Mouse (Mus musculus): ENCODE data around the gene Mtmr2. TPM values are rescaled to one million over a fixed set of nuclear protein-coding genes. Genes with fewer than 3 reads are reported as not detected.
"Not testable (repeated sequence)": the region's sequence is repeated elsewhere in the genome, so short reads cannot be mapped to it uniquely, and the experiment has no call there.

Mtmr2 gene
- polyA plus RNA-seq, 1 experiment from 2014 or later: 52.9 TPM

DNA sequence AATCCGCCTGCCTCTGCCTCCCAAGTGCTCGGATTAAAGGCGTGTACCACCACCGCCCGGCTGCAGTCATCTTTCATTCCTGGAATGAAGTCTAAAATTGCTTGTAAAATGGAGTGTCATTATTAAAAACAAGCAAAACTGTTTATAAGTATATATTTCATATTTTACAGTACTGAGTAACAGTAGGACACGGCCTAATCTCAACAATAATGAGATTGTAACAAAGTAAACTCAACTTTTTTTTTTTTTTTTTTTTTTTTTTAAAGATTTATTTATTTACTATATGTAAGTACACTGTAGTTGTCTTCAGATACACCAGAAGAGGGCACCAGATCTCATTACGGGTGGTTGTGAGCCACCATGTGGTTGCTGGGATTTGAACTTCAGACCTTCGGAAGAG is 42.7 kb downstream of the Mtmr2 start:
- H3K4me3 ChIP-seq (ENCODE audit: low read length); ATAC-seq; H3K9me3 ChIP-seq (ENCODE audit: control insufficient read depth, low read length); H3K27me3 ChIP-seq (replicated peaks; ENCODE audit: control insufficient read depth, insufficient read depth, low read length); H3K27ac ChIP-seq (ENCODE audit: low read depth, low read length); H3K9ac ChIP-seq (ENCODE audit: low read depth, low read length); H3K4me2 ChIP-seq (ENCODE audit: low read length); H3K4me1 ChIP-seq (ENCODE audit: control insufficient read depth, insufficient read depth, low read depth, low read length): not testable (repeated sequence)
- peaks cover 11% of the 10 kb centered on the region; the same call in 1 of the 2 replicates for H3K36me3 ChIP-seq (ENCODE audit: control insufficient read depth, insufficient read depth, low read length)
- WGBS: 97% methylated on average over 7 of the region's 8 CpGs

DNA sequence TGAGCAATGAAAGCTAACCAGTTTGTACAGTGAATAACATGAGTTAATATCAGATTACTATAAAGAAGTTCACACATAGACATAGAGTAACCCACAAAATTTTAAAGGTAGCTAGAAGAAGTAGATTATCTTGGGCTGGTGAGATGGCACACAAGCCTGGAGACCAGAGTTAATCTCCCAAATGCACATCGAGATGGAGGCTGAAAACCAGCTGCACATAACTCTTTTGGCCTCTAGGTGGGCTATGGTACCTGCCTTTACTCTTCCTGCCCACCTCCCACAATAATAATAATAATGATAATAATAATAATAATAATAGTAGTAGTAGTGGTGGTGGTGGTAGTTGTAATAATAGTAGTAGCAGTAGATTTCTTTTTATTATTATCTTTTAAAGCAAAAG is 46.1 kb downstream of the Mtmr2 start:
- Histone ChIP-seq H3K4me3 (ENCODE audit: low read length) (no peak overlapping the region), H3K4me2 (ENCODE audit: low read length) (no peak overlapping the region), H3K27me3 (replicated peaks; ENCODE audit: control insufficient read depth, insufficient read depth, low read length) (no peaks in the 10 kb centered on the region), H3K4me1 (ENCODE audit: control insufficient read depth, insufficient read depth, low read depth, low read length) (no peaks in the 10 kb centered on the region), H3K9me3 (ENCODE audit: control insufficient read depth, low read length) (no peaks in the 10 kb centered on the region), H3K27ac (ENCODE audit: low read depth, low read length) (no peak overlapping the region), H3K9ac (ENCODE audit: low read depth, low read length) (no peak overlapping the region), H3K36me3 (ENCODE audit: control insufficient read depth, insufficient read depth, low read length) (peaks cover 14% of the 10 kb centered on the region)
- no peak for ATAC-seq
- 73% methylated on average over 1 of the region's 1 CpGs for WGBS

DNA sequence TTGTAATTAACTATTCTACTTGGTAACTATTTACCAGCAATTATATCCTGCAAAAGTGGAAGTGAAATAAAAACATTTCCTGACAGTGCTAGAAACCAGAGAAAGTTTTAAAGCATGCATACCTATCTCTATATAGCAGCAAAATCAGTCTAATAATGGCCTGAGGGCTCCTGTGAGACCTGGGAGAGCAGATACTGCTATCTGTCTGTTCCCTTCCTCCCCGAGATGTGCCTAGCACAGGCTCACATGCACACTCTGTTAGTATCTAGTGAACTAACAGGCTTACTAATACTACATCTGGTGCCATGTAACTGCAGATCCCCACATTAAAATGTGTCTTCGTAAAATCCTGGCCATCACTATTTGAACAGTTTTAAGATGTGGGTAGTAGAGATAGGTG is 46.5 kb downstream of the Mtmr2 start:
- no peak overlapping the region for H3K27ac ChIP-seq (ENCODE audit: low read depth, low read length)
- H3K4me3 ChIP-seq (ENCODE audit: low read length): no peak overlapping the region
- 92% methylated on average over 2 of the region's 2 CpGs for WGBS
- H3K9me3 ChIP-seq (ENCODE audit: control insufficient read depth, low read length): no peaks in the 10 kb centered on the region
- H3K36me3 ChIP-seq (ENCODE audit: control insufficient read depth, insufficient read depth, low read length): peaks cover 14% of the 10 kb centered on the region
- H3K27me3 ChIP-seq (replicated peaks; ENCODE audit: control insufficient read depth, insufficient read depth, low read length): no peaks in the 10 kb centered on the region
- H3K4me2 ChIP-seq (ENCODE audit: low read length): no peak overlapping the region
- no peak for ATAC-seq
- no peaks in the 10 kb centered on the region for H3K4me1 ChIP-seq (ENCODE audit: control insufficient read depth, insufficient read depth, low read depth, low read length)
- no peak overlapping the region for H3K9ac ChIP-seq (ENCODE audit: low read depth, low read length)

DNA sequence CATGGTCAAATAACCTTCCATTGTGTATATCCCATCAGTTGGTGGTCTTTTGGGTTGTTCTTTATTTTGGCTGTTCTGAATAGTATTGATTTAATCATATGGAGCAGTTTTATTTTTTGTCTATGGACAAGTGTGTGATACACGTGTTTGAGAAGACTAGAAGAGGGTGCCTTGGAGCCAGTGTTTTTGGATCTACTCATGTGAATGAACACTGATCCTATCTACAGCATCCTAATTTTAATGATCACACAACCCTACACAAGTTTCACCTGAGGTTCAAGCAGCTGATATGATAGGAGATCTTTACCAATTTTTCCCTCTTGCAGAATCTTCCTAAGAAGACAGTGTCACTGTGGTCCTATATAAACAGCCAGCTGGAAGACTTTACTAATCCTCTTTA is 56.3 kb downstream of the Mtmr2 start:
- WGBS: 81% methylated on average over 1 of the region's 1 CpGs
- H3K9me3 ChIP-seq (ENCODE audit: control insufficient read depth, low read length): no peaks in the 10 kb centered on the region
- H3K27ac ChIP-seq (ENCODE audit: low read depth, low read length): no peak overlapping the region
- no peak overlapping the region for H3K9ac ChIP-seq (ENCODE audit: low read depth, low read length)
- no peak overlapping the region for H3K4me2 ChIP-seq (ENCODE audit: low read length)
- no peak overlapping the region for H3K4me3 ChIP-seq (ENCODE audit: low read length)
- no peaks in the 10 kb centered on the region for H3K27me3 ChIP-seq (replicated peaks; ENCODE audit: control insufficient read depth, insufficient read depth, low read length)
- H3K4me1 ChIP-seq (ENCODE audit: control insufficient read depth, insufficient read depth, low read depth, low read length): no peaks in the 10 kb centered on the region
- ATAC-seq: no peak
- H3K36me3 ChIP-seq (ENCODE audit: control insufficient read depth, insufficient read depth, low read length): peaks cover 32% of the 10 kb centered on the region

DNA sequence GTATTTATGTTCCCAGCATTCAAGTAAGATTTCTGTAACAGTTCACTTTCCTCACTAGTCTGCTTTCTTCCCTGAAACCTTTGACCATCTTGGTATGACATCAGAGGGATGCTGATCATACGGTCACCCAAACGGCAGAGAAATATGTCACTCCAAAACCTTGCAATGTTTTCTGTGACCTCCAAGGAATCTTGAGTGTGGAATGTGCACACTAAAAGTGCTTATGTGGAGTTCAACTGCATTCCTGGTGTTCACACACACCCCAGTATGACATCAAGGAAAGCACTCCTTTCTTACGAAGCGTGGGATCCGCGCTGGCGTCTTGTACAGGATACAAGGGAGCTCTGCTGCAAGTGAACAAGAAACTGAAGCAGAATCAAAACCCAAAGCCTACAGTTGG is 58.6 kb downstream of the Mtmr2 start:
- no peak overlapping the region for H3K4me2 ChIP-seq (ENCODE audit: low read length)
- H3K4me3 ChIP-seq (ENCODE audit: low read length): no peak overlapping the region
- H3K27me3 ChIP-seq (replicated peaks; ENCODE audit: control insufficient read depth, insufficient read depth, low read length): no peaks in the 10 kb centered on the region
- WGBS: 94% methylated on average over 7 of the region's 7 CpGs
- H3K9ac ChIP-seq (ENCODE audit: low read depth, low read length): no peak overlapping the region
- no peaks in the 10 kb centered on the region for H3K9me3 ChIP-seq (ENCODE audit: control insufficient read depth, low read length)
- H3K4me1 ChIP-seq (ENCODE audit: control insufficient read depth, insufficient read depth, low read depth, low read length): no peaks in the 10 kb centered on the region
- no peak for ATAC-seq
- H3K36me3 ChIP-seq (ENCODE audit: control insufficient read depth, insufficient read depth, low read length): peaks cover 33% of the 10 kb centered on the region
- no peak overlapping the region for H3K27ac ChIP-seq (ENCODE audit: low read depth, low read length)

DNA sequence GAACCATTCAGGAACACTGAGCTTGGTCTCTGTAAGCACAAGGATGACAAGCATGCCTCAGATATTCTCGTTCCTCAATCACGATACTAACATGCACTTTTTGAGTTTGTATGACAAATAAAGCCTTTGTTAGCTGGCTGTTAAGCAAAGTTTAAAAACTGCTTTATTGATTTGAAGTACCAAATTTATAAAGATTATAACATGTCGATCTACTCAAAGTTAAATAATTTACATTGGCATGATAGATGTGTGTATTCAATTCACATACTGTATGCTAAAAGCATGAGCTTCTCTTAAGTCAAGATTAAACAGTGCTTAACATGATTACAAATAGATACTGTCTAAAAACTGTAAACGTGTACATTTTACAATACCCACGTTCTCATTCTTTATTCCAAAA is 59.4 kb downstream of the Mtmr2 start:
- Histone ChIP-seq H3K9me3 (ENCODE audit: control insufficient read depth, low read length) (no peaks in the 10 kb centered on the region), H3K36me3 (ENCODE audit: control insufficient read depth, insufficient read depth, low read length) (peaks cover 38% of the 10 kb centered on the region), H3K27me3 (replicated peaks; ENCODE audit: control insufficient read depth, insufficient read depth, low read length) (no peaks in the 10 kb centered on the region), H3K4me1 (ENCODE audit: control insufficient read depth, insufficient read depth, low read depth, low read length) (no peaks in the 10 kb centered on the region), H3K27ac (ENCODE audit: low read depth, low read length) (no peak overlapping the region), H3K9ac (ENCODE audit: low read depth, low read length) (no peak overlapping the region), H3K4me3 (ENCODE audit: low read length) (no peak overlapping the region), H3K4me2 (ENCODE audit: low read length) (no peak overlapping the region)
- ATAC-seq: no peak
- WGBS: 94% methylated on average over 5 of the region's 5 CpGs

DNA sequence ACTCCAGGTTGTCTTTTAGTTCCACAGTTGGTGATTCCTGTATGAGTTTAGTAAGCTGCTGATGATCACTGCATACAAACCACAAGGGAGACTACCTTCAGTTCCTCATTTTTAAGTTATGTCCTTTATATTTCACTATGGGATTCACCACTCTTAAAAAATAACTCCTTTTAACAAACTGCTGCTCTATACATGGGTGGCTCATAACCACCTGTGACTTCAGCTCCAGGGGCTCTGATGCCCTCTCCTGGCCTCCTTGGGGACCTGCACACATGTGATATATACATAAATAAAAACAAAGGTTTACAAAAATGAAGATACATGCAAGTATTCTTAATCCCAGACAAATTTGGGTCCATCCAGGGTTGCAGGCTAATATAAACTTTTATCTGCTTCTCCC is 61.7 kb downstream of the Mtmr2 start:
- no peaks in the 10 kb centered on the region for H3K9me3 ChIP-seq (ENCODE audit: control insufficient read depth, low read length)
- H3K27ac ChIP-seq (ENCODE audit: low read depth, low read length): no peak overlapping the region
- no peak overlapping the region for H3K4me2 ChIP-seq (ENCODE audit: low read length)
- no peaks in the 10 kb centered on the region for H3K27me3 ChIP-seq (replicated peaks; ENCODE audit: control insufficient read depth, insufficient read depth, low read length)
- H3K36me3 ChIP-seq (ENCODE audit: control insufficient read depth, insufficient read depth, low read length): peaks cover 29% of the 10 kb centered on the region
- H3K9ac ChIP-seq (ENCODE audit: low read depth, low read length): no peak overlapping the region
- H3K4me1 ChIP-seq (ENCODE audit: control insufficient read depth, insufficient read depth, low read depth, low read length): no peaks in the 10 kb centered on the region
- H3K4me3 ChIP-seq (ENCODE audit: low read length): no peak overlapping the region
- no peak for ATAC-seq

DNA sequence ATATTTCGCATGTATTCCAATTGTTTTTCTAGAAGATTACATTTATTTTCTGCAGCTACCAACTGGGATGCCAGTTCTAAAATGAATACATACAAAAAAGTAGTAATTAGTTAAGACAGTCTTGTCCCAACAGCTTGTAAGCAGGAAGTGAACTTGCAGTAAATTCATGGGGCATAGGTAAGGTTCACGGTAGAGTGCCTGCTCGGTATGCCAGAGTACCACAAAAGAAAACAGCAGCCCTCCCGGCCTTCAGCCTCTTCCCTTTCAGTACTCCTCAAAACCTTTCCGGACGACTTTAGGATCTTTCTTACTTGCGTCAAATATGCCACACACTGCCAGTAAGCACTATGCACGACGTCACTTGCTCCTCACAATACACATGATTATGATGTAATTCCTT is 70.2 kb downstream of the Mtmr2 start:
- Histone ChIP-seq H3K4me1 (ENCODE audit: control insufficient read depth, insufficient read depth, low read depth, low read length) (no peaks in the 10 kb centered on the region), H3K36me3 (ENCODE audit: control insufficient read depth, insufficient read depth, low read length) (peaks cover 32% of the 10 kb centered on the region), H3K27me3 (replicated peaks; ENCODE audit: control insufficient read depth, insufficient read depth, low read length) (no peaks in the 10 kb centered on the region), H3K9me3 (ENCODE audit: control insufficient read depth, low read length) (no peaks in the 10 kb centered on the region), H3K27ac (ENCODE audit: low read depth, low read length) (no peak overlapping the region), H3K9ac (ENCODE audit: low read depth, low read length) (no peak overlapping the region), H3K4me3 (ENCODE audit: low read length) (no peak overlapping the region), H3K4me2 (ENCODE audit: low read length) (no peak overlapping the region)
- 86% methylated on average over 9 of the region's 9 CpGs for WGBS
- no peak for ATAC-seq

DNA sequence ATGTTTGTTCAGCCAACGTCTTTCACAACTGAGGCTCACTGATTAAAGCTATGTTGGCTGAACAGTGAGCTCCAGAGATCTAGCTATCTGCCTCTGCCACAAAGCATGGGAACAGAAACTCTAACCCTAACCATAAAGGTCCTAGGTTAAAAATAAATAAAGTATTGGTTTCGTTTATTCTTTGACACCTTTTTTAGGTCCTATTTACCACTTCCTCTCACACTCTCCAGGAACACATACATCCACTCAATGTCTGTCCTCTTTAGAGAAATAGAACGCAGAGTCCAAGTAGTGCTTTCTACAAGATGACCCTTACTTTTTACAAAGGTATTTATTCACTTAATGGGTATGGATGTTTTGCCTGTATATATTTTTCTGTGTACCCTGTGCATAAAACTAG is 72.6 kb downstream of the Mtmr2 start:
- H3K27ac ChIP-seq (ENCODE audit: low read depth, low read length): no peak overlapping the region
- H3K9ac ChIP-seq (ENCODE audit: low read depth, low read length): no peak overlapping the region
- H3K4me3 ChIP-seq (ENCODE audit: low read length): no peak overlapping the region
- WGBS: 97% methylated on average over 3 of the region's 3 CpGs
- no peaks in the 10 kb centered on the region for H3K27me3 ChIP-seq (replicated peaks; ENCODE audit: control insufficient read depth, insufficient read depth, low read length)
- no peak overlapping the region for H3K4me2 ChIP-seq (ENCODE audit: low read length)
- peaks cover 13% of the 10 kb centered on the region for H3K4me1 ChIP-seq (ENCODE audit: control insufficient read depth, insufficient read depth, low read depth, low read length)
- H3K9me3 ChIP-seq (ENCODE audit: control insufficient read depth, low read length): no peaks in the 10 kb centered on the region
- no peak for ATAC-seq
- H3K36me3 ChIP-seq (ENCODE audit: control insufficient read depth, insufficient read depth, low read length): peaks cover 29% of the 10 kb centered on the region

DNA sequence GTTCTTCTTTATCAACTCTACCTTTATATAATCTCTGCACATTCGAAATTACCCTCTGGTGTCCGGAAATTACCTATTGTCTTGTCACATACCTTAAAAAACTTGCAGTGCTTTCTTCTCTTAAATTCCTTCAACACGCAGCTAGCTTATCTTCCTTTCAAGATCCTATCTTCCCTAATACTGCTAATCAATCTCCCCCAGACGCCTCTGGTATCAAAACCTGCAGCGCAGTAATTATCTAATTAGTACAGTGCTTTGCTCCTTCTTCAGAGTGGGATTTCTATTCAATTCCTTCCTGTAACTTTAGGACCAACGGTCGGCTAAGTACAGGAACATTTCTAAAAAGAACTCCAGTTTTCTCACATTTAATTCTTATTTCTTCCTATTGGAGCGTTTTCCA is 77.7 kb downstream of the Mtmr2 start:
- peak overlapping the region; percentile 97 for H3K27ac ChIP-seq (ENCODE audit: low read depth, low read length)
- peak overlapping the region; percentile 55 for H3K4me3 ChIP-seq (ENCODE audit: low read length)
- no peak for ATAC-seq
- no peaks in the 10 kb centered on the region for H3K27me3 ChIP-seq (replicated peaks; ENCODE audit: control insufficient read depth, insufficient read depth, low read length)
- H3K4me1 ChIP-seq (ENCODE audit: control insufficient read depth, insufficient read depth, low read depth, low read length): peaks cover 19% of the 10 kb centered on the region
- peak overlapping the region; percentile 69 for H3K9ac ChIP-seq (ENCODE audit: low read depth, low read length)
- H3K36me3 ChIP-seq (ENCODE audit: control insufficient read depth, insufficient read depth, low read length): peaks cover 3% of the 10 kb centered on the region; the same call in 1 of the 2 replicates
- WGBS: 8% methylated on average over 8 of the region's 8 CpGs
- peak overlapping the region; percentile 78 for H3K4me2 ChIP-seq (ENCODE audit: low read length)
- H3K9me3 ChIP-seq (ENCODE audit: control insufficient read depth, low read length): no peaks in the 10 kb centered on the region
